Mouse (Mus musculus) hindbrain, embryonic 10.5 days (tissue): ENCODE results near the gene Ak6. TPM values are rescaled to one million over a fixed set of nuclear protein-coding genes. Genes with fewer than 3 reads are reported as not detected.

Source experiments
- DNase-seq: peaks from one replicate; pipeline ENCODE4 v3.0.0-alpha.2; 2017; ENCODE audit warnings: low spot score
- H3K27ac ChIP-seq: fragments of 300-500 bp; sonication (generic); 2 replicates; pipeline ENCODE4 v1.5.1; 2016; ENCODE audit warnings: mild to moderate bottlenecking, moderate library complexity
- H3K27me3 ChIP-seq: fragments of 300-500 bp; sonication (generic); 2 replicates; pipeline ENCODE4 v1.6.1; 2016; ENCODE audit warnings: mild to moderate bottlenecking; ENCODE audit not compliant: poor library complexity, insufficient read depth, severe bottlenecking
- H3K36me3 ChIP-seq: fragments of 300-500 bp; sonication (generic); 2 replicates; pipeline ENCODE4 v1.6.1; 2016; ENCODE audit warnings: mild to moderate bottlenecking, moderate library complexity
- H3K4me1 ChIP-seq: fragments of 300-500 bp; sonication (generic); replicated peaks from 2 replicates; pipeline ENCODE4 v1.6.1; 2016; ENCODE audit warnings: mild to moderate bottlenecking
- H3K4me3 ChIP-seq: fragments of 300-500 bp; sonication (generic); 2 replicates; pipeline ENCODE4 v1.5.1; 2016; ENCODE audit warnings: mild to moderate bottlenecking, moderate library complexity
- H3K9me3 ChIP-seq: fragments of 300-500 bp; sonication (generic); 2 replicates; pipeline ENCODE4 v1.6.1; 2016; ENCODE audit warnings: mild to moderate bottlenecking, moderate library complexity
- WGBS: fragments of 180-500 bp; shearing (Covaris S2); methylation state at CpG from one replicate; pipeline ENCODE4 v1.1.7; 2016; 5-methylcytosine and 5-hydroxymethylcytosine counted together
- polyA plus RNA-seq: library from polyadenylated mRNA; unstranded; fragments of >200 nt; fragmentation: Nextera tagmentation; extraction: Ambion mirVana; gene quantifications from 2 replicates; pipeline ENCODE4 v1.2.1, GENCODE M21; 2016

The Ak6 gene
- polyA plus RNA-seq, 1 experiment from 2014 or later: 336 TPM

GRCm38 (mm10) chr13:100682837-100683236, 32.1 kb downstream of the Ak6 start:
- H3K4me1 ChIP-seq: no peaks in the 10 kb centered on the region
- H3K27me3 ChIP-seq: no peaks in the 10 kb centered on the region
- H3K9me3 ChIP-seq: no peaks in the 10 kb centered on the region
- no peak overlapping the region for H3K4me3 ChIP-seq
- WGBS: 89% methylated on average over 2 of the region's 2 CpGs
- DNase-seq: no peak
- no peak overlapping the region for H3K27ac ChIP-seq
- no peaks in the 10 kb centered on the region for H3K36me3 ChIP-seq

GRCm38 (mm10) chr13:100684355-100684754, 33.6 kb downstream of the Ak6 start:
- no peaks in the 10 kb centered on the region for H3K36me3 ChIP-seq
- no peaks in the 10 kb centered on the region for H3K9me3 ChIP-seq
- no peak for DNase-seq
- no peak overlapping the region for H3K4me3 ChIP-seq
- no peaks in the 10 kb centered on the region for H3K4me1 ChIP-seq
- H3K27me3 ChIP-seq: no peaks in the 10 kb centered on the region
- WGBS: 66% methylated on average over 2 of the region's 2 CpGs
- H3K27ac ChIP-seq: no peak overlapping the region

GRCm38 (mm10) chr13:100687513-100687912, 36.7 kb downstream of the Ak6 start:
- Histone ChIP-seq H3K4me1 (no peaks in the 10 kb centered on the region), H3K27ac (no peak overlapping the region), H3K4me3 (no peak overlapping the region), H3K27me3 (no peaks in the 10 kb centered on the region), H3K9me3 (no peaks in the 10 kb centered on the region), H3K36me3 (no peaks in the 10 kb centered on the region)
- no peak for DNase-seq
- WGBS: 69% methylated on average over 7 of the region's 7 CpGs

GRCm38 (mm10) chr13:100697541-100697940, 46.8 kb downstream of the Ak6 start:
- peaks cover 71% of the 10 kb centered on the region for H3K36me3 ChIP-seq
- H3K27me3 ChIP-seq: no peaks in the 10 kb centered on the region
- no peak for DNase-seq
- no peak overlapping the region for H3K4me3 ChIP-seq
- no peaks in the 10 kb centered on the region for H3K9me3 ChIP-seq
- H3K4me1 ChIP-seq: no peaks in the 10 kb centered on the region
- no peak overlapping the region for H3K27ac ChIP-seq
- WGBS: 96% methylated on average over 3 of the region's 3 CpGs

GRCm38 (mm10) chr13:100698866-100699265, 48.1 kb downstream of the Ak6 start:
- H3K4me1 ChIP-seq: no peaks in the 10 kb centered on the region
- H3K36me3 ChIP-seq: peaks cover 84% of the 10 kb centered on the region
- no peak overlapping the region for H3K4me3 ChIP-seq
- no peak overlapping the region for H3K27ac ChIP-seq
- 96% methylated on average over 10 of the region's 10 CpGs for WGBS
- DNase-seq: no peak
- 0 out of 2 replicates have a peak, but pooled peaks cover 1% of the 10 kb centered on the region for H3K9me3 ChIP-seq
- no peaks in the 10 kb centered on the region for H3K27me3 ChIP-seq

- no peaks in the 10 kb centered on the region for H3K4me1 ChIP-seq
- 99% methylated on average over 2 of the region's 2 CpGs for WGBS
- peaks cover 98% of the 10 kb centered on the region for H3K36me3 ChIP-seq
- no peaks in the 10 kb centered on the region for H3K27me3 ChIP-seq
- H3K4me3 ChIP-seq: no peak overlapping the region
- H3K9me3 ChIP-seq: 0 out of 2 replicates have a peak, but pooled peaks cover 4% of the 10 kb centered on the region
- no peak for DNase-seq
- no peak overlapping the region for H3K27ac ChIP-seq
Observed at GRCm38 (mm10) chr13:100703468-100703867, 52.7 kb downstream of the Ak6 start.

- Histone ChIP-seq H3K9me3 (0 out of 2 replicates have a peak, but pooled peaks cover 4% of the 10 kb centered on the region), H3K4me1 (no peaks in the 10 kb centered on the region), H3K27me3 (no peaks in the 10 kb centered on the region), H3K27ac (no peak overlapping the region), H3K36me3 (peaks cover 98% of the 10 kb centered on the region), H3K4me3 (no peak overlapping the region)
- WGBS: 95% methylated on average over 7 of the region's 7 CpGs
- DNase-seq: no peak
Observed at GRCm38 (mm10) chr13:100706206-100706605, 55.4 kb downstream of the Ak6 start.

GRCm38 (mm10) chr13:100715467-100715866, 64.7 kb downstream of the Ak6 start:
- no peaks in the 10 kb centered on the region for H3K9me3 ChIP-seq
- peaks cover 97% of the 10 kb centered on the region for H3K36me3 ChIP-seq
- no peak overlapping the region for H3K27ac ChIP-seq
- 93% methylated on average over 6 of the region's 6 CpGs for WGBS
- DNase-seq: no peak
- H3K4me3 ChIP-seq: no peak overlapping the region
- no peaks in the 10 kb centered on the region for H3K27me3 ChIP-seq
- no peaks in the 10 kb centered on the region for H3K4me1 ChIP-seq

Other genes with a start within 250 kb of the Ak6 start
- not detected in 2 replicates for gene Naip1, start 198.1 kb upstream of the Ak6 start, polyA plus RNA-seq
- 75.0 and 92.1 TPM in 2 replicates for gene Gtf2h2, start 158.4 kb upstream of the Ak6 start, polyA plus RNA-seq
- 4.4 TPM in 2 replicates for gene Ocln, start 98.3 kb upstream of the Ak6 start, polyA plus RNA-seq
- 2.8 and 4.6 TPM in 2 replicates for gene Marveld2, start 34.0 kb upstream of the Ak6 start, polyA plus RNA-seq
- 16.7 and 22.2 TPM in 2 replicates for gene Rad17, start 72 bp downstream of the Ak6 start, polyA plus RNA-seq
- 20.8 and 30.2 TPM in 2 replicates for gene Taf9, start 600 bp downstream of the Ak6 start, polyA plus RNA-seq
- 2.2 and 3.0 TPM in 2 replicates for gene Ccdc125, start 18.7 kb downstream of the Ak6 start, polyA plus RNA-seq
- 83.0 and 96.7 TPM in 2 replicates for gene Cdk7, start 80.0 kb downstream of the Ak6 start, polyA plus RNA-seq
- 146 and 147 TPM in 2 replicates for gene Mrps36, start 93.7 kb downstream of the Ak6 start, polyA plus RNA-seq
- 51.5 and 57.8 TPM in 2 replicates for gene Cenph, start 124.9 kb downstream of the Ak6 start, polyA plus RNA-seq
- 321 and 434 TPM in 2 replicates for gene Ccnb1, start 135.6 kb downstream of the Ak6 start, polyA plus RNA-seq
- gene Slc30a5, start 182.4 kb downstream of the Ak6 start, polyA plus RNA-seq: 33.0 and 36.4 TPM in 2 replicates